Mouse (Mus musculus) cerebellum, adult 9-10 months (tissue): ENCODE data around the gene Srsf1.
A peak's percentile ranks its signal among the peaks of the same experiment; 100 is the strongest.

Experiments
- DNase-seq: peaks from one replicate; pipeline ENCODE4 v3.0.0; 2022

Srsf1 gene

GRCm38 (mm10) chr11:88046944-88047794 is at the start of gene Srsf1:
Srsf1 (plus strand) TSS chr11:88047373.
- DNase-seq, result peak; percentile 97

DNA sequence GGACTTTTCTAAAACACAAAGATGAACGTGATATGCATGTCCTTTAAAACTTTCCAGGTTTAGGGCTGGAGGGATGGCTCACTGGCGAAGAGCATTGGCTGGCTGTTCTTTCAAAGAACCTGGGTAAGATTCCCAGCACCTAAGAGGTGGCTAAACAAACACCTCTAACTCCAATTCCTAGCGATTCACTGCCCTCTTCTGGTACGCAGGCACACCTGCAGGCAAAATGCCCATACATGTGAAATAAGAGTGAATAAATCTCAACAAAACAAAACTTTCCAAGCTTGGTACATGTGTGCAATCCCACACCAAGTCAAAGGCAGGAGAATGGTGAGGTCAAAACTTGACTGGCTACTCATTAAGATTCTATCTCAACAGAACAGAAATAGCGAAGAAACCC is 47.4 kb upstream of the Srsf1 start:
- no peak for DNase-seq

GRCm38 (mm10) chr11:88002738-88003137 is 44.4 kb upstream of the Srsf1 start:
- DNase-seq, result no peak

DNA sequence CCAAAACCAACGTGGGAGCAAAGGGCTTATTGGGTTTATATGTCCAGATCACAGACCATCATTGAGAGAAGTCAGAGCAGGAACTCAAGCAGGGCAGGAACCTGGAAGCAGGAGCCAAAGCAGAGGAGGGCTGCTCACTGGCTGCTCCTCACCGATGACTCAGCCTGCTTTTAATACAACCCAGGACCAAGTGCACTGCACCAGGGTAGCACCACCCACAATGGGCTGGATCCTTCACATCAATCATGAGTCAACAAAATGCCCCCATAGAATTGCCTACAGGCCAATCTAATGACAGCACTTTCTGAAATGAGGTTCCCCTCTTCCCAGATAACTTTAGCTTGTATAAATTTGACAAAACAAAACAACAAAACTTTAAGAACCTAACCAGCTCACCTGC is 43.0 kb upstream of the Srsf1 start:
- DNase-seq, result no peak

- no peak for DNase-seq
These were observed 38.5 kb upstream of the Srsf1 start for GRCm38 (mm10) chr11:88008641-88009040.

- peak; percentile 68 for DNase-seq
These were observed 37.5 kb upstream of the Srsf1 start for GRCm38 (mm10) chr11:88009542-88010190.

DNA sequence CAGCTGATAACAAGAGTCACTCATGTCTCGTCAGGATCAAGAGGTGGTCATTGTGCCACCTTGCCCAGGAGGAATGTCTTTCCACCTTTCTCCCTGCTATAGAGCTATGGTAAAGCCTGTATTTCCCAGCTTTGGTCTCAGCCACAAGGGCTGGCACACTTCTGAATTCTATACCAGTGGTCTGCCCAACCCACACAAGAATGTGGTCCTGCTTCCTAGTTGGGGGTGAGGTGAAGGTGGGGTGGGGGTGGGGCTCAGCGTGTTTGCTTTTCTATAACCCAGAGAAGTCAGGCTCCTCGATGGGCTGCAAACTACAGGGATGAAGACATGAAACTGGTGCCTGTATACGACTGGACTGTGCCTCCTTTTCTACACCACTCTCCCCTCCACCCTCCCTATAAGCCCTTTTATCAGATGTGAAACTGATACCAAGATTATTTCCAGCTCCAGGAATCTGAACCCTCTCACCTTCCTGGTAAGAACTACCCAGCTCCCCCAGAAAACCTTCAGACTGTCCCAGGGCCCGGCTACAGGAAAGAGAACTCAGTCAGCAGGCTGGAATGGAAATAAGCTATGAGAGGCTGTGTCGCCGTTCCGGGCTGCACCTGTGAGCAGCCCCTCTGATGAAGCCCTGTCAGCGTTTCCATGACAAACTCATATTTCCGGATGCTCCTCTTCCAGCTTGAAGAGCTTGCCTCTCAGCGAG is 35.8 kb upstream of the Srsf1 start:
- no peak for DNase-seq

DNA sequence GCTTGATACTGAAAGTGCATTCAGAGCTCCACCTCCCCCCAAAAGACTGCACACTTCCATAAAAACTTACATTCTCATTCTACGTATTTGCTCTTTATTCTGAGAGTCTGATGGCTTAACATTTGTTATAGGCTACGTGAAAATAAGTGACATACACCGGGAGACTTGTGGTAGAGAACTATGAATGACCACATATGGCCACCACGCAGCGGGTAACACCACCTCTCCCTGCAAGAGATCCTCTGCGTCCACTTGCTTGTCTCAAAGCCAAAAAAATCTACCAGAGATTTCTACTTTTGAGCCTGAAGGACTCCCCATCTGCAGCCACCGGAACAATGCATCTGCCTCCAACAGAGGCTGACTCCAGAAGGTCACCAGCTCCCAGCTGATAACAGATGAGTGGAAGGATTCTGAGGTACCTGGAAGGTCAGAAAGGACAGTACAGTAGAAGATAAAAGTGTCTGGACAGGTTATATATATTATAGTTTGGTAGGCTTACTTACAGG is 35.2 kb upstream of the Srsf1 start:
- DNase-seq, result no peak

DNA sequence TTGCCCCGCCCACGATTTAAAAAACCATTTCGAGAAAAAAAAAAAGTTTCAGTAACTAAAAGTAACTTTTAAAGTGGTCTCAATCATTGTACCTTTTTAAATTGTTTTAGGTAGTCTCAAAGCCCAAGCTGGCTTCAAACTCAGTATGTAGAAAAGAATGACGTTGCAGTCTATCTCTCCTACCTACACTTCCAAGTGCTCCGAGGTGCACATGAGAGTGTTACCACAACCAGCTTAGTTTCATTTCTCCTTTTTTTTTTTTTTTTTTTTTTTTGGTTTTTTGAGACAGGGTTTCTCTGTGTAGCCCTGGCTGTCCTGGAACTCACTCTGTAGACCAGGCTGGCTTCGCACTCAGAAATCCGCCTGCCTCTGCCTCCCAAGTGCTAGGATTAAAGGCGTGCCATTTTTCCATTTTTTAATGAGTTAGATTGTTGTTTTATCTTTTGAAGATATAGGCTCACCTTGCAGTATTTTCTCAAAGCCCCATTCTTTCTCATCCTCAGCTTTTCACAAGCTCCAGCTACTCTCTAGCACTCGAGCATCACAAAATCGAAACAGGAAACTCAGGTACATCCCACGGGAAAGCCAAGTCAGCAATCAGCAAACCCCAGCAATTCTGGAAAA is 34.4 kb upstream of the Srsf1 start:
- no peak for DNase-seq

DNA sequence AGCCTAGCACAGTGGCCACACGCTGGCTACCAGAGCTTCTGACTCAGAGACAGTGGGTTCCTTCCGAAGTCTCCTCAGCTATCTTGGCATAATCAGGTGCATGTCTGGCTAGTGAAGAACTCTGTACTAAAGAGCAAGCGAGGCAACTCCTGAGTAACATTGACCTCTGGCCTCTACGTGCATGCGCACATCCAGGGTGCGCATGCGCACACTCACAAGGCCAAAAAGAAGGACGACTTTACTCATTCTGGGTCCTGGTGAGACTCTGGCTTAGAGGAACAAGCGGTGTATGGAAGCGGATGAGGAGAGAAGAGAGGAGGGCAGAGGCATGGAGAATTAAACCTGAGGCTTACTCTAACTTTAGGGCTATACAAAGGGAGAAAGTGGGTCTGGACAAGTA is 33.5 kb upstream of the Srsf1 start:
- DNase-seq, result no peak

- DNase-seq, result no peak
These were observed 32.0 kb upstream of the Srsf1 start for GRCm38 (mm10) chr11:88015161-88015560.

- DNase-seq, result no peak
These were observed 31.4 kb upstream of the Srsf1 start for GRCm38 (mm10) chr11:88015795-88016194.

DNA sequence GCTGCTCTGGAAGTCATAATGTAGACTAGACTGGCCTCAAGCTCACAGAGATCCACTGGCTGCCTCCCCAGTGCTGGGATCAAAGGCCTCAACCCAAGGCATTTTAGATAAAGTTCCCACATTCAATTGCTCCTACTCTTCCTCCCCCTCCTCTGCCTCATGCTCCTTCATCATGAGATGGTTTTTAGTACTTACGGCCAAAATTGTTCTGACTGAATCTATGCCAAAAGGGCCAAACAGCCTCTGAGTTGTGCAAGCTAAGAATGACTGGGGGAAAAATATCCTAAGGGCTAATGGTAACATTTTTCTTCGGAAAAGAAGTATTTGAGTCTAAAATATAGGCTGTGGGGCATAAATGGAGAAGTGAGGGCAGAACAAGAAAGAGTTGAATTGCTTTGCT is 23.2 kb upstream of the Srsf1 start:
- no peak for DNase-seq

DNA sequence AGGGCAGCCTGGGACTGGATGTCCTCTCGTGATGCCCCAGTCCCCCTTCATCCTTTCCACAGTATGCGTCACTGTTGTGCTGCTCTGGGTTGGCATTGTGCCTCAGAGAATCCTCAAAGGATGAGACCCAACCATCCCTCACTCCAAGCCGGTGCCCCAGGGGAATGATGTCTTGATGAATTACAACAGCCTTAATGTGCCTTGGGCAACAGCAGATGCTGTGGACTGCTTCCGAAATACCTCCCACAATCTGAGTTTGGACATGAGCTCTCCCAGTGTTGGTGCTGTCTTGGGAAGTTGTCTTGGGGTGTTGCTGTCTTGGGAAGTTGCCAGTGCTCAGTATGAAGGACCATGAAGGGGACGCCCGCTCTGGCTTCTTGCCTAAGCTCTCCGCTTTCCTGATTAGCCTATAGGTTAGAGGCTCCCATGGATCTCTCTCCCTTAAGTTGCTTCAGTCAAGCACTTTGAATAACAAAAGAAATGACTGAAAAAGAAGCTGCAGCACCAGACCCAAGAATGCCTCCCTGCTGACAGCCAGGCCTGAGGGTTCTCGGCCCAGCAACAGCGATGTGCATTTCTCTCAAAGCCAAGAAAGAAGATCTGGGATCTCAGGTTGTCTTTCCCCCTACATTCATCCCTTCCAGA is 19.7 kb upstream of the Srsf1 start:
- DNase-seq, result no peak

GRCm38 (mm10) chr11:88028193-88028684 is 18.9 kb upstream of the Srsf1 start:
- DNase-seq, result no peak

DNA sequence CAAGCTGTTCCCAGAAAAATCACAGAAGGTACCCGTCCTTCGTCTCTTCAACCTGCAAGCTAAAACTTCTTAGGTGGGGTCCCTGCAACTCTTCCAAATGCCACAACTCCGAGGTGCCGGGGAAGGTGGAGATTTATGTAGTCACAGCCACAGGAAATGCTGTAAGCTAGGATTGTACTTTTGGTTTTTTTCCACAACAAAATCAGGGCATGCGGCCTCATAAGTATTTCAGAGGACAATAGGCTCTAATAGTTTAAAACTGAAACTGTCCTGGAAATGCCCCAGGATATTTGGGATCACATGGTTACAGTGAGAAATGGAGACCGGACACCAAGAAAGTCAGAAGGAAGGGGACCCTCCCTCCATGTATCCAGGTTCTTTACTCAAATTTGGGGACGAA is 17.0 kb upstream of the Srsf1 start:
- DNase-seq, result no peak

- no peak for DNase-seq
These were observed 16.3 kb upstream of the Srsf1 start for GRCm38 (mm10) chr11:88030836-88031235.

DNA sequence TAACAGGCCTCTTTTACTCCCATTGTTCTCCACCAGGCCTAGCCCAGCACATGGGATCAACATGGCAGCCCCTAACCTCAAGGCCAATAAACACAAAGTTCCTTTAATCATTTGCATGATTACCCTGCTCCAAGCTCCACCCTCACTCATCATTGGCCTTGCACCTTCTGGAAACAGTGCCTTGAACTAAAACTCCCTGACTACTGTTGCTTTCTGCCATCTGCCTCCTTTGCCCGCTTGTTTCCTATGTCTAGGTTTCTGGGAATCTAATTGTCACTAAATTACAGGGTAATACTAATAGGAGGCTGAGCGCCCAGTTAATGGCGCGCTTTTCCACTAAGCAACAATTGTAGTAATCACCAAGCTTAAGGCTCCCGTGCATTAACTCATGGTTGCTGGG is 15.4 kb upstream of the Srsf1 start:
- no peak for DNase-seq

- no peak for DNase-seq
These were observed 11.2 kb upstream of the Srsf1 start for GRCm38 (mm10) chr11:88035970-88036369.

DNA sequence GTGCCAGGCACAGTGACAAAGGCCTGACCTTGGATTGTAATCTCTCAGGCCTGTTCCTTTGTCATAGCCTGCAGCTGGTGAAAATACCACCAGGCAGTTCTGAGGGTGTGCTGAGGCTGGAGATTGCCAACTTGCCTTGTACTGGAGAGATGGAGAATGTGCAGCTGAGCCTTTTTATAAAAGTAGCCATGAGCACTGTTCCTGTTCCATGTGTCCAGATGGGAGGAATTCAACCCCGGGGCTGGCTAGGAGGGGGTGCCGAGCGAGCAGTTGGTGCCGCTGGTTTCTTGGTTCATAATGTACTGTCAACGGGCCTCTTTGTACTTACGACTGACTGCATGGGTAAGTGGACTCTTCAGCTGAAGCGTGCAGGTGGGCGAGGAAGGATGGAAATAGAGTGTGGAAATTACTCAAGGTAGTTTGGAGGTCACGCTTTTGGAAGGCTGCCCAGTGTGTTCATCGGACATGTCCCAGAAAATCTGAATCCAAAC is 10.4 kb upstream of the Srsf1 start:
- DNase-seq, result no peak

- DNase-seq, result no peak
These were observed 9.8 kb upstream of the Srsf1 start for GRCm38 (mm10) chr11:88037386-88037785.

GRCm38 (mm10) chr11:88039066-88039465 is 8.1 kb upstream of the Srsf1 start:
- DNase-seq, result no peak
